Mouse (Mus musculus) testis, adult 2 months (tissue): ENCODE measurements around the gene Arpc3. TPM values are rescaled to one million over a fixed set of nuclear protein-coding genes. Genes with fewer than 3 reads are reported as not detected.

ENCODE experiments used
- H3K27ac ChIP-seq: fragments of 200-500 bp; 2 replicates; pipeline ENCODE4 v1.5.1; 2012; ENCODE audit warnings: low read depth, low read length; ENCODE audit not compliant: control insufficient read depth, insufficient read depth
- H3K27me3 ChIP-seq: fragments of 200-500 bp; 2 replicates; pipeline ENCODE4 v1.6.1; 2012; ENCODE audit warnings: mild to moderate bottlenecking, low read length, moderate library complexity; ENCODE audit not compliant: control insufficient read depth, insufficient read depth
- H3K36me3 ChIP-seq: fragments of 200-500 bp; 2 replicates; pipeline ENCODE4 v1.6.1; 2012; ENCODE audit warnings: mild to moderate bottlenecking, low read length; ENCODE audit not compliant: control insufficient read depth, insufficient read depth
- H3K4me1 ChIP-seq: fragments of 200-500 bp; 2 replicates; pipeline ENCODE4 v1.6.1; 2012; ENCODE audit warnings: low read length; ENCODE audit not compliant: control insufficient read depth, insufficient read depth
- H3K4me3 ChIP-seq: fragments of 200-500 bp; 2 replicates; pipeline ENCODE4 v1.5.1; 2012; ENCODE audit warnings: low read depth, mild to moderate bottlenecking, low read length, moderate library complexity, mixed read lengths; ENCODE audit not compliant: control insufficient read depth
- CTCF ChIP-seq: fragments of 200-500 bp; IDR thresholded peaks from 2 replicates; pipeline ENCODE4 v1.5.1; 2012; ENCODE audit warnings: low read depth, mild to moderate bottlenecking, inconsistent platforms, low read length, moderate library complexity; ENCODE audit not compliant: control insufficient read depth, insufficient read depth, insufficient replicate concordance
- POLR2A ChIP-seq: fragments of 200-500 bp; IDR thresholded peaks from 2 replicates; pipeline ENCODE4 v1.6.1; 2012; ENCODE audit warnings: low read depth, mild to moderate bottlenecking, inconsistent platforms, low read length, moderate library complexity; ENCODE audit not compliant: control insufficient read depth
- polyA plus RNA-seq: library from polyadenylated mRNA; depleted of rRNA; stranded (reverse); fragments of >200 nt; gene quantifications from 2 replicates; pipeline ENCODE4 v1.2.3, GENCODE M21; 2012

Gene Arpc3
- polyA plus RNA-seq, 1 experiment: 35.0 TPM

DNA sequence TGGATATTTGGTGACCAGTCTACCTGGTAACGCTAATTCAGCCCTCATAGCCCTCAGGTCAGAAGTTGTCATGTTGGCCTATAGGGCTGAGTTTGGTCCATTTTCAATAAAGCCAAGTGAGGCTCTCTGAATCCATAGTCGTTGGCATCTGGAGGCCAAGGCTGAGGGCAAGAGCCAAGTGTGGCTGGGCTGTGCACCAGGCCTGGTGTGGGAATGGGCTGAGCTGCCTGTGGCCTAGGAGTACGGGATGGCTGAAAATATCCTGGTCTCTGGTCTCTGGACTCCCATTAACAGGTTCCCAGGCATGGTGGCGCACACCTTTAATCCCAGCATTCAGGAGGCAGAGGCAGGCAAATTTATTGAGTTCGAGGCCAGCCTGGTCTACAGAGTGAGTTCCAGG, 1.7 kb upstream of the Arpc3 start:
- Histone ChIP-seq H3K4me1 (peaks cover 2% of the 10 kb centered on the region; the same call in 1 of the 2 replicates), H3K27me3 (no peaks in the 10 kb centered on the region), H3K27ac (no peak overlapping the region), H3K4me3 (no peak overlapping the region), H3K36me3 (no peaks in the 10 kb centered on the region)
- TF ChIP-seq POLR2A (no peak), CTCF (no peak)

GRCm38 (mm10) chr5:122390671-122391070, 1.0 kb upstream of the Arpc3 start:
- no peaks in the 10 kb centered on the region for H3K36me3 ChIP-seq

DNA sequence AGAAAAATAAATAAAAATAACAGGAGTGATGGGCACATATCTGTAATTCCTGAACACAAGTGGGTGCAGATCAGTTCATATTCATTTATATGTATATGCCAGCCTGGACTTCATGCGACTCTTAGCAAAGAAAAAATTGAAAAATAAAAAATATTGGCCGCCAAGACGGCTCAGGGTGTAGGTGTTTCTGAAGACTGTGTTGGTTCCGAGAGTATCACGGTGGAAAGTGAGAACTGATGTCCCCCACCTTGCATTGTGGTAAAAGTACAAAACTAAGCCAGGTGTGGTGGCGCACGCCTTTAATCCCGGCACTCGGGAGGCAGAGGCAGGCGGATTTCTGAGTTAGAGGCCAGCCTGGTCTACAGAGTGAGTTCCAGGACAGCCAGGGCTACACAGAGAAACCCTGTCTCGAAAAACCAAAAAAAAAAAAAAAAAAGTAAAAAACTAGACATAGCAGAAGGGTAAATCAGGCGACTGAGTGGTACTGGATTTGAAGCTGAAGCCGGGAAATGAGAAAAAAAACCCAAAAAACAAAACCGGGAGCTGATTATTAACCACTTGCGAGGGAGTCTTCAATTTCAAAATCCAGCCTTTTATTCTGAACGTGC, 396 bp upstream of the Arpc3 start:
- Histone ChIP-seq H3K27me3 (no peaks in the 10 kb centered on the region), H3K27ac (no peak overlapping the region), H3K36me3 (no peaks in the 10 kb centered on the region), H3K4me3 (peak overlapping the region; percentile 87), H3K4me1 (peaks cover 2% of the 10 kb centered on the region; the same call in 1 of the 2 replicates)
- no peak for TF ChIP-seq POLR2A
- no peak for TF ChIP-seq CTCF

More at GRCm38 (mm10) chr5:122390671-122391070, 1.0 kb upstream of the Arpc3 start:
- H3K4me3 ChIP-seq: no peak overlapping the region
- no peak for TF ChIP-seq POLR2A
- TF ChIP-seq CTCF: no peak
- peaks cover 2% of the 10 kb centered on the region; the same call in 1 of the 2 replicates for H3K4me1 ChIP-seq
- no peaks in the 10 kb centered on the region for H3K27me3 ChIP-seq
- no peak overlapping the region for H3K27ac ChIP-seq

- H3K27me3 ChIP-seq: no peaks in the 10 kb centered on the region
- 0 out of 2 replicates have a peak overlapping the region, but pooled peaks have one; percentile 2 for H3K27ac ChIP-seq
- H3K4me3 ChIP-seq: peak overlapping the region; percentile 87
- H3K36me3 ChIP-seq: no peaks in the 10 kb centered on the region
- no peak for TF ChIP-seq POLR2A
- TF ChIP-seq CTCF: no peak
- H3K4me1 ChIP-seq: peaks cover 5% of the 10 kb centered on the region
Measured at GRCm38 (mm10) chr5:122392227-122393004, 738 bp downstream of the Arpc3 start.

DNA sequence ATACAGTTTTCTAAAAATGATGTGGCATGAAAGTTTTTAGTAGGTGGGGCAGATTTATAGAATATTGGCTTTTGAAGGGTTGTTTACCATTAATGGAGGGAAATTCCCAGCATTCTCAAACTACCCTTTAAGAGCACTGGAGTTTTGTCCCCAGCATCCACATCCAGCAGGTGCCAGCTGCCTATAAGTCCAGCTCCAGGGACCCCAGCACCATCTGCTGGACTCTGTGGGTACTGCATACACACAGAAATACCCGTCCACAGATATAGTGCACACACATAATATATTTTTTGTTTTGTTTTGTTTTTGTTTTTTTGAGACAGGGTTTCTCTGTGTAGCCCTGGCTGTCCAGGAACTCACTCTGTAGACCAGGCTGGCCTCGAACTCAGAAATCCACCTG, 2.2 kb downstream of the Arpc3 start:
- no peak overlapping the region for H3K27ac ChIP-seq
- H3K4me1 ChIP-seq: peaks cover 5% of the 10 kb centered on the region
- H3K36me3 ChIP-seq: no peaks in the 10 kb centered on the region
- H3K4me3 ChIP-seq: no peak overlapping the region
- TF ChIP-seq CTCF (peak; percentile 67; the same call in 1 of the 2 replicates), POLR2A (no peak)
- no peaks in the 10 kb centered on the region for H3K27me3 ChIP-seq

GRCm38 (mm10) chr5:122396791-122397190, 5.1 kb downstream of the Arpc3 start:
- Histone ChIP-seq H3K4me3 (no peak overlapping the region), H3K36me3 (no peaks in the 10 kb centered on the region), H3K27me3 (no peaks in the 10 kb centered on the region), H3K4me1 (peaks cover 5% of the 10 kb centered on the region), H3K27ac (peak overlapping the region; percentile 55; the same call in 1 of the 2 replicates)
- TF ChIP-seq POLR2A (no peak), CTCF (no peak)

DNA sequence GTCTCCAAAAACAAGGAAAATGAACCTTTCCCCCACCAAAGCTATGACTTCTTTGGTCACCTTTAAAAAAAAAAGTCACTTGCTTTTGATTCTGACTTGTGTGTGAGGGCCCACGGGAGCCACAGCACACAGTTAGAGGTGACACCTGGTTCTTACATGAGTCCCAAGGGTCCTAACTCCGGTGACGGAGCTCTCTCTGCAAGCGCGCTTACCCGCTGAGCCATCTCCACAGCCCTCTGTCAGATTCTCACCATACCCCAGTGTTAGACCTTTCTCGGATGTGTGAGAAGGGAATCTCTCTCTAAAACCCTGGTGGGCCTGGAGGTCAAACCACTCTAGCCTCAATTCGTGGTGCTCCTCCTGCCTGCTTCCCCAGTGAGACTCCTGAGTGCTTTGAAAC, 5.8 kb downstream of the Arpc3 start:
- TF ChIP-seq POLR2A (no peak), CTCF (no peak)
- H3K27ac ChIP-seq: no peak overlapping the region
- no peaks in the 10 kb centered on the region for H3K27me3 ChIP-seq
- no peak overlapping the region for H3K4me3 ChIP-seq
- H3K4me1 ChIP-seq: peaks cover 5% of the 10 kb centered on the region
- no peaks in the 10 kb centered on the region for H3K36me3 ChIP-seq
